Mouse (Mus musculus): ENCODE data around the gene Arsg. TPM values are rescaled to one million over a fixed set of nuclear protein-coding genes. Genes with fewer than 3 reads are reported as not detected.
A peak's percentile ranks its signal among the peaks of the same experiment; 100 is the strongest.

Gene Arsg
- polyA plus RNA-seq, 1 experiment from 2014 or later: 2.4 TPM

DNA sequence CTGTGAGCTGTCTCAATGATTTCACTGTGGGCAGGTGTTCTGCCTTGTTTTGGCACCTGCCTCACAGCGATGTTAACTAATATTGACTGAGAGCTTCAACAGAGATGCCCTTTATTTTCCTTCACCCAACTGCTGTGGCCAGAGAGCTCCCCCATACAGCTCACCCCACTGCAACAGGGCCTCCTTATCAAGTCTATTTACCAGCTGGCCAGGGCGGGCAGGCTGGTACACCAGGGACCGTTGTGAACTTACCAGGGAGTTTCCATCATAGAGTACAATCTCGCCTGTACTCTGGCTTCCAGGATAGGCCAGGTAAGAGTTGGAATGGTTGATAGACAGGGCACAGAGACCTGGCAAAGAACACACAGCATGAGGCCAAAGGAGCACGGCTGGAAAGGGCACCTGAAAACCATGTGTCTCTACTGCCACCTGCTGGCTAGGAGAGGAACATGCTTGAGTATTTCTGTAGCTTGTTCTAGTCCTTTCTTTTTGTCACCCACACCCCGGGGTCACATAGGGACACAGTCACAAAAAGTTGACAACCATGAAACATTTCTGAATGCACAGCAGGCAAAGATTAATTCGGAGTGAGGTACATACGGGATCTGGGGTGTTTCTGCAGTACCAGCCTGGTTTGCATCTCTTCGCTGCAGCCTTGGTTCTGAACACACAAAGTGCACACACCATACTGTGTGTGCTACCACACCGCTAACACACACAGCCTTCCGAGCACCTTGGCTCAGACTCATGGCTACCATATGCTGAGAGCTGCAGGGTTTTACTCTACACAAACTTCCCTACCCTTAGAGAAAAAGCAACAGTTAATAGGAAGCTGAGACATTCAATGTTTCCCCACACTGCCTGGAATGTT is 111.9 kb downstream of the Arsg start:
- H3K4me3 ChIP-seq (replicated peaks): no peak overlapping the region
- H3K36me3 ChIP-seq (replicated peaks): no peaks in the 10 kb centered on the region
- no peaks in the 10 kb centered on the region for H3K9me3 ChIP-seq
- peaks cover 7% of the 10 kb centered on the region; the same call in 1 of the 2 replicates for H3K4me1 ChIP-seq
- peak; percentile 62 for ATAC-seq (ENCODE audit: low FRiP score)
- H3K9ac ChIP-seq: no peak overlapping the region
- 54% methylated on average over 11 of the region's 11 CpGs for WGBS
- no peak overlapping the region for H3K27ac ChIP-seq
- no peak overlapping the region for H3K4me2 ChIP-seq
- H3K27me3 ChIP-seq: no peaks in the 10 kb centered on the region

DNA sequence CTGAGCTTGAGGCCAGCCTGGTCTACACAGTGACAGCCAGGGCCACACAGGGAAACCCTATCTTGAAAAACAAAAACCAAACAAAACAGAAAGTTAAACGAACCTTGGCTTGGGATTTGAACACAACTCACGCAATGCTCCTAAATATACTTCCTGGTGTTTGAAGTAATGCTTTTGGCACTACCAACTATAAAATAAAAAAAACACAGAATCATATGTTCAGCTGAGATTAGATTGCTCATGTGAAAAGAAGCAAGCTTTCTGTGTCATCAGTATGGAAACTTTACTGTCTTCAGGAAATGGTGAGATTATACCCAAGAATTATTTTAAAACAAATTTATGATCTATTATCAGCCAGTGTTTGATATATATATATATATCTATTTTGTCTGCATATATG is 113.2 kb downstream of the Arsg start:
- no peak for ATAC-seq (ENCODE audit: low FRiP score)
- Histone ChIP-seq H3K36me3 (replicated peaks) (no peaks in the 10 kb centered on the region), H3K9me3 (no peaks in the 10 kb centered on the region), H3K4me2 (no peak overlapping the region), H3K4me1 (peaks cover 7% of the 10 kb centered on the region; the same call in 1 of the 2 replicates), H3K27me3 (no peaks in the 10 kb centered on the region), H3K4me3 (replicated peaks) (no peak overlapping the region), H3K27ac (no peak overlapping the region), H3K9ac (no peak overlapping the region)
- WGBS: 82% methylated on average over 2 of the region's 2 CpGs

DNA sequence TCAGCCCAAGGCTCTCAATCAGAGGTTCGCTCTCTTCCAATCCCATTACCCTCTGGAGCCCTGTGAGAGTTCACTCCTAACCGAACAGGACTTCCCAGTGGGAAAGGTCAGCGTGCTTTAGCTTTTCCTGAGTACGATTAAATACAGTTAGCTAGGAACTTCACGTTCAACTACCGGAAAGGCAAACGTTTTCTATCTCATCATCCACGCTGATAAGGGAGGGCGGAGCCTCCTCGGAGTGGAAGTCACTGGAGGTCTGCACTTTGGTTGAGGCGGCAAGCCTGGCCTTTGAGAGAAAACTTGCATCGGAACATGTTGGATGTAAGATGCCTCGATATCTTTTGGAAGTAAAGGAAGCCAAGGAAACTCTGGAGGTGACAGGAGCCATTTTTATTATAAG is 113.8 kb downstream of the Arsg start:
- Histone ChIP-seq H3K4me3 (replicated peaks) (no peak overlapping the region), H3K9me3 (no peaks in the 10 kb centered on the region), H3K36me3 (replicated peaks) (no peaks in the 10 kb centered on the region), H3K4me1 (peaks cover 7% of the 10 kb centered on the region; the same call in 1 of the 2 replicates), H3K27ac (no peak overlapping the region), H3K4me2 (no peak overlapping the region), H3K27me3 (no peaks in the 10 kb centered on the region), H3K9ac (no peak overlapping the region)
- ATAC-seq (ENCODE audit: low FRiP score): no peak
- 68% methylated on average over 13 of the region's 13 CpGs for WGBS

DNA sequence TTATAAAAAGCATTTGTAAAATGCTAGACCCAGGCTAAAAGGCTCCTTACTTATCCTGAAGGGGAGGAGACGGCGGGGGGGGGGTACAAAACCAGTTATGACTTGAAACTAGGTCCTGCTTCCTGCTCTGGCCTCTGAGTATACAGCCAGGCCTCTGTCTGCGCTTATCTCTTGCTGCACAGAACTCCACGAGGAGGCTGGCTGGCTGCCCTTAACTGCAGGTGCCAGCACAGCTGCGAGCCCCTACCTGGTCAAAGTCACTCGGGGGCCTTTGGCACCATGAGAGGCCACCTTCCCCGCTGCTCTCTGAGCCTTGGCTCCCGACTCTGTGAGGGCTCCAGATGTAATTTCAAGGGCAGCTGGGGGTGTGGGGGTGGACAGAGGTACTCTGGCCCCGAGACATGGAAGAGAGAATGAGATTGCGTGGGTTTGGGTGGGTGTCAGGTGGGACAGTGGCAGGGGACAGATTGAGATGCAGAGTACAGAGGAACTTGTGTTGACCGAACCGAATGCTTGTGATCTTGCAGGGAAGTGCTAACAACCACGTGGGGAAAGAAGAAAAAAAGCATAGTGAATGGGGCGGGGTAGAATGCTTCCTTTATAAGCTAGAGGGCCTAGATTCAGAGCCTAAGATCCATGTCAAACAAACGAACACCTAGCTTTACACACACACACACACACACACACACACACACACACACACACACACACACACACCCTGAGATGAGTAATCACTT is 114.6 kb downstream of the Arsg start:
- WGBS: 81% methylated on average over 15 of the region's 15 CpGs
- Histone ChIP-seq H3K4me1 (peaks cover 4% of the 10 kb centered on the region; the same call in 1 of the 2 replicates), H3K9ac (no peak overlapping the region), H3K27me3 (no peaks in the 10 kb centered on the region), H3K36me3 (replicated peaks) (no peaks in the 10 kb centered on the region), H3K9me3 (no peaks in the 10 kb centered on the region), H3K4me2 (no peak overlapping the region), H3K27ac (no peak overlapping the region), H3K4me3 (replicated peaks) (no peak overlapping the region)
- ATAC-seq (ENCODE audit: low FRiP score): no peak

DNA sequence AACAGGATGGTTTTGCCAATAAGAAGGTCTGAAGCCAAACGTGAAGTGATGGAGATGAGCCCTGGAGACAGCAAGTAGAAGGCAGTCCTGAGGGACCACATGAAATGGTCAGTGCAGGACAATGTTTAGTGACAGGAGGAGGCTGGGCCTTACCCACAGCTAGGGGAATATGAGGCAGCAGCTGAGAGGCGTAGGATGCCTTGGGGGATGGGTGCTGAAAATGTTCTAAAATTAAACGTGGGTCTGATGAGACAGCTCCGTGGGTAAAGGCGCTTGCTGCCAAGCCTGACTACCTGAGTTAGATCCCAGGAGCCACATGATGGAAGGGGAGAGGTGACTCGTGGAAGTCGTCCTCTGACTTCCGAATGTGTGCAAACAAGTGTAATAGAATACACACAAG is 116.8 kb downstream of the Arsg start:
- ATAC-seq (ENCODE audit: low FRiP score): no peak
- Histone ChIP-seq H3K4me2 (no peak overlapping the region), H3K27ac (no peak overlapping the region), H3K9me3 (no peaks in the 10 kb centered on the region), H3K4me3 (replicated peaks) (no peak overlapping the region), H3K4me1 (no peaks in the 10 kb centered on the region), H3K27me3 (no peaks in the 10 kb centered on the region), H3K9ac (no peak overlapping the region), H3K36me3 (replicated peaks) (no peaks in the 10 kb centered on the region)
- 91% methylated on average over 8 of the region's 8 CpGs for WGBS

DNA sequence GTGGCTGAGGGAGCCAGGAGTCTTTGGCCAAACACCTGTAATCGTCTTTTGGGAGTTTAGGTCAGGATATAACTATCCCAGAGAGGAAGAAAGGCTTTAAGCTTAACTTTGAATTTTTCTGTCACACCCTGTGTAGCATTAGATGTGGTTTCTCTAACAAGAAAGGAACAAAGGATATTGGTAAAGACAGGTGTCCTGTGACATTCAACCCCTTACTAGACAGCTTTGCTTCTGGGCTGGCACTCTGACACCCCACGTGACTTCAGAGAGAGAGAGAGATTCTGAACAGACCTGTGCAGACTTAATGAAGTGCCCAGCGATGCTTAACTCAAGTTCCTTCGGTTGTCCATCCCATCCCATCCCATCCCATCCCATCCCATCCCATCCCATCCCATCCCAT is 118.3 kb downstream of the Arsg start:
- no peak for ATAC-seq (ENCODE audit: low FRiP score)

DNA sequence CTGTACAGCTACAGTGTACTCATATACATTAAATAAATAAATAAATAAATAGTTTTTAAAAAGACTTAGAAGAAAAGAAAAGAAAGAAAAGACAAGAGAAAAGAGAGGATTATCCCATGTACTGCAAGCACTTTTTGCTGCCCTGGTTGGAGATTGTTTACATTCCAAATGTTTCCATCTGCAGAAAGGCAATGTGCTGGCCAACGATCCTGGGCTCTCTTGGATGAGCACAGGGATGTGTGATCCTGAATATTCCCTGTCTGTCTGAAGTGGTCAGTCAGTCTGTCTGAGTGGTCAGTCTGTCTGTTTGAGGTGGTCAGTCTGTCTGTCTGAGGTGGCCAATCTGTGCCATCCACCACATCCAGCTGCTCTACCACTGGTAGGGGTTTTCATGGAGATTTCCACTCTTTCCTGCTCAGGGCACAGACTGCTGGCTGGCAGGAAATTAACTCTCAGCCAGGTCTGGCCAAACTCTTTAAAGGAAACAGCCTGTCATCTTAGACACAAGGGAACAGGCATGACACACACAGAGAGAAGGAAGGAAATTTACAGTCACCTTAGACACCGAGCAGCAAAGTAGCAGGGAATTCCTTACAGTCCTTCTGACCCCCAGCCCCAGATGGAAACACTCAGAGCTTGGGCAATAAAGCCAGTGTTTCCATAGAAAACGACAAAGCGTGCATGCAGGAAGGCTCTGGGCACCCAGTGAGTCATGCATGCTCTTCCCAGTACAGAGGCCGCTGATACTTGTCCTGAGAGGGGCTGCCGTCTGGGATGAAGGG is 120.2 kb downstream of the Arsg start:
- no peaks in the 10 kb centered on the region for H3K9me3 ChIP-seq
- no peak overlapping the region for H3K4me2 ChIP-seq
- no peak for ATAC-seq (ENCODE audit: low FRiP score)
- H3K9ac ChIP-seq: no peak overlapping the region
- 74% methylated on average over 6 of the region's 6 CpGs for WGBS
- H3K36me3 ChIP-seq (replicated peaks): no peaks in the 10 kb centered on the region
- no peaks in the 10 kb centered on the region for H3K4me1 ChIP-seq
- H3K27me3 ChIP-seq: no peaks in the 10 kb centered on the region
- no peak overlapping the region for H3K4me3 ChIP-seq (replicated peaks)
- no peak overlapping the region for H3K27ac ChIP-seq

More for the DNA sequence above, 118.3 kb downstream of the Arsg start:
- Histone ChIP-seq H3K36me3 (replicated peaks) (no peaks in the 10 kb centered on the region), H3K4me2 (no peak overlapping the region), H3K9me3 (no peaks in the 10 kb centered on the region), H3K27me3 (no peaks in the 10 kb centered on the region), H3K9ac (no peak overlapping the region), H3K4me1 (no peaks in the 10 kb centered on the region), H3K4me3 (replicated peaks) (no peak overlapping the region), H3K27ac (no peak overlapping the region)
- WGBS: 80% methylated on average over 4 of the region's 4 CpGs

DNA sequence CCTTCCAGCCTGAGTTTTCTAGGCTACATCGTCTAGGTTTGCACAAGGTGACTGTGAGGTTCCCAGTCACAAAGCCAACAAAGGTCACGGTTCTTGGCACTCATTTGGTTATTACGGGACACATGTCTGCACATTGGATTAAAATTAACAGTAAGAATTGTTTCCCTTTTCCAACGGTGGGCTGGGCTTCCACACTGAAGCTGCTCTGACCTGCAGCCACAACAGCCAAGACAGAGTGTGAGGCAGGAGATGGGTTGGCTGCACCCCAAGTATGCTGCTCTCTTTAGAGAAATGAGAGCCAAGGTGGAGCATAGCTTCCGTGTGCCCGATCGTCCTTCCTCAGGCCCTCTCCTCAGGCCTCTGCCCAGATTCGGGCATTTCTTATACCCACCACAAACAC is 121.6 kb downstream of the Arsg start:
- H3K4me3 ChIP-seq (replicated peaks): no peak overlapping the region
- no peak for ATAC-seq (ENCODE audit: low FRiP score)
- WGBS: 90% methylated on average over 8 of the region's 8 CpGs
- H3K9me3 ChIP-seq: no peaks in the 10 kb centered on the region
- no peaks in the 10 kb centered on the region for H3K36me3 ChIP-seq (replicated peaks)
- no peak overlapping the region for H3K9ac ChIP-seq
- no peaks in the 10 kb centered on the region for H3K27me3 ChIP-seq
- no peak overlapping the region for H3K27ac ChIP-seq
- H3K4me2 ChIP-seq: no peak overlapping the region
- H3K4me1 ChIP-seq: no peaks in the 10 kb centered on the region

DNA sequence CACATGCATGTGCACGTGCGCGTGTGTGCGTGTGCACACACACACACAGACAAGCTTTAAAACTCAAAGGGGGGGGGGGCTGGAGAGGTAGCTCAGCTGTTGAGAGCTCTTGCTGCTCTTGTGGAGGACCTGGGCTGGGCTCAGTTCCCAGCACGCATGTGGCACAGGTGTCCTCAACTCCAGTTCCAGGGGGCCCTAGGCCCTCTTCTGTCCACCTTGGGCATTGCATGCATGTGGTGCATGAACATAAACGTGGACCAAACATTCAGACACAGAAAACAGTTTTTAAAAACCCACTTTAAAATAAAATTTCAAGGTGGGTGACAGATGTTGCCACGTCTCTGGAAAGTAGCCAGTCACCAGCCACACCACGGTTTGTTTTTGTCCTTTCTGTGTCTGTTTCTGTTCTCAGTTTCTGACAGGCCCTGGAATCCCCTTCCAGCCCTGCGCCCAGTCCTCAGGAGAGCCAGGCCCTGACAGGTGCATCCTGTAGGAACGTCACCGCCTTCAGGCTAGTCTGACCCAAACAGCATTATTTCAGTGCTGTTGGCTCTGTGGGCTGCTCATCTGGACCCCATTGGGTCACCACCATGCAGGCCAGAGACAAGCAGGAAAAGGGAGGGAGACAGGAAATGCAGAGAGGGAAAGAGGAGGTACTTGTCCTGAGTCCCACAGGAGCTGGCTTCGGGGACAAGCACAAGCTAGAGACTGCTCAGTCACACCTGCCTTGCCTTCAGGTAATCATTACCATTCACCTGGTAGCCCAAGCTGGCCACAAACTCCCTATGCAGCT is 125.8 kb downstream of the Arsg start:
- no peak for ATAC-seq (ENCODE audit: low FRiP score)
- Histone ChIP-seq H3K27ac (no peak overlapping the region), H3K27me3 (no peaks in the 10 kb centered on the region), H3K9ac (no peak overlapping the region), H3K4me1 (no peaks in the 10 kb centered on the region), H3K36me3 (replicated peaks) (no peaks in the 10 kb centered on the region), H3K9me3 (no peaks in the 10 kb centered on the region), H3K4me2 (no peak overlapping the region), H3K4me3 (replicated peaks) (no peak overlapping the region)
- 86% methylated on average over 12 of the region's 12 CpGs for WGBS

DNA sequence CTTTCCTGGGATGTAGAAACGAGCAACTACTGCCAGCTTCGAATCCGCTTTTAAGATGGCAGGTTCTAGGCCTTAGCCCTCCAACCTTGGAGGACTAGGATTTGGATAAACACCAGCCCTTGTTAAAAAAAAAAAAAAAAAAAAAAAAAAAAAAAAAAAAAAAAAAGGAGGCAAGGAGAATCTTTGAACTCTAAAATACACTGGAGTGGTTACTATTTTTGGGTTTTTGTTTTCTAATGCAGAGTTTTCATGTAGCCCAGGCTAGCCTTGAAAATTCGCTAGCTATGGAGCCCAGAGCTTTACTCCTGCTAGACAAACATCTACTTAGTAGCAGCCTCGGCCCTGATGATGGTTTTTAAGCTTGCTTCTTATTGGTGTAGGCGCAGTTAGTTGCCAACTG is 134.4 kb downstream of the Arsg start:
- H3K36me3 ChIP-seq (replicated peaks): no peaks in the 10 kb centered on the region
- peaks cover 15% of the 10 kb centered on the region for H3K4me1 ChIP-seq
- H3K27me3 ChIP-seq: 0 out of 2 replicates have a peak, but pooled peaks cover 2% of the 10 kb centered on the region
- no peaks in the 10 kb centered on the region for H3K9me3 ChIP-seq
- H3K9ac ChIP-seq: no peak overlapping the region
- no peak overlapping the region for H3K27ac ChIP-seq
- WGBS: 73% methylated on average over 6 of the region's 6 CpGs
- no peak overlapping the region for H3K4me2 ChIP-seq
- no peak overlapping the region for H3K4me3 ChIP-seq (replicated peaks)
- ATAC-seq (ENCODE audit: low FRiP score): no peak

DNA sequence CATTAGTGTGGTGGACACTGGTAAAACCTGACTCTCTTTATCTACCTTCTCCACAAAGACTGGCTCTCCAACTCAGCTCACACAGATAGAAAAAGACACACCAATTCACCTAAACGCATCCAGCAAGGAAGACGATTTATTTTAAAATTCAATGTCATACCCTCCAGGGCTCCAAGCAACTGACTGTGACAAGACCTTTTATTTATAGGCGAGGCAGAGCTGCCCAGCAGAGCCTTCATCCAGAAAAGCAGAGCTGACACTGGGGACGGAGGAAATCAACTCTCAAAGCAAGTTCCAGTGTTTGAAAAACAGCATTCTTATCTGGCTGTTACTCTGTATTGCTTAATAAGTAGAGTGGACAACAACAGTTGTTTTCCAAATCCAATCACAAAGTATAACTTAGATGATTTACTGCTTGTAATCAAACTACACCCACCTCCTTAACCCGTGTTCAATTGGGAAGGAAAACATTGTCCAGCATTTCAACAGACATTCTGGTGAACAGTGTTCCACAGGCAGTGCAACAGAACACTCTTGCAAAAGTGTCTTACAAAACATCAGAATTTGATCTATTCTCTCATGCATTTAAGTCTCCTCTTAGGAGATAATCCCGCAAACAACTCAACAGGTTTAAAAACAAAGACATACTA is 135.9 kb downstream of the Arsg start:
- Histone ChIP-seq H3K9ac (no peak overlapping the region), H3K4me1 (peaks cover 15% of the 10 kb centered on the region), H3K36me3 (replicated peaks) (no peaks in the 10 kb centered on the region), H3K4me2 (no peak overlapping the region), H3K27ac (no peak overlapping the region), H3K9me3 (no peaks in the 10 kb centered on the region), H3K4me3 (replicated peaks) (no peak overlapping the region), H3K27me3 (0 out of 2 replicates have a peak, but pooled peaks cover 12% of the 10 kb centered on the region)
- ATAC-seq (ENCODE audit: low FRiP score): no peak
- WGBS: 80% methylated on average over 6 of the region's 6 CpGs

All from forebrain, embryonic 12.5 days (tissue).